Mouse (Mus musculus) lung, adult 18-20 months (tissue): ENCODE measurements around the gene Bcl2l1.

Source experiments
- DNase-seq, 2 experiments: peaks; one replicate each; pipeline ENCODE4 v3.0.0; 2022; ENCODE audit warnings: mixed read lengths in 2 of 2

The Bcl2l1 gene

GRCm38 (mm10) chr2:152734984-152735383 lies 96.5 kb downstream of the Bcl2l1 start:
- peak; percentile 95 to 98 for DNase-seq

DNA sequence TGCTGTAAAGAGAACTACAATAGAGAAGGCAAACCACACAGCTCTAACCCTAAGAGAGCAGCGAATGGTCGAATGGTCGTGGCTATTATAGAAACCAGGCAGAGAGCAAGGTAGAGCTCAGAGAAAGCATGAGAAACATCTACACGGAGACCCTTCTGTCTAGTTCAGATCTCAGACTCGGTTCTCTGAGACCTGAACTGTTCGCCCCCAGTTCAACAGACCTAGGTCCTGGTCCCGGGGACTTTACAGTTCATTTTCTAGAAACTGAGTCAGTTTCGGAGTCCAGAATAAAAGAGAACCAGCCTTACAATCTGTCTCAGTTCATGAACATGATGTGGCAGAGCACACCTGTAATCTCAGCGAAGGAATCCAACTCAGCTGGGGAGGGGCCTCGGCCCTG lies 97.0 kb downstream of the Bcl2l1 start:
- DNase-seq = no peak

DNA sequence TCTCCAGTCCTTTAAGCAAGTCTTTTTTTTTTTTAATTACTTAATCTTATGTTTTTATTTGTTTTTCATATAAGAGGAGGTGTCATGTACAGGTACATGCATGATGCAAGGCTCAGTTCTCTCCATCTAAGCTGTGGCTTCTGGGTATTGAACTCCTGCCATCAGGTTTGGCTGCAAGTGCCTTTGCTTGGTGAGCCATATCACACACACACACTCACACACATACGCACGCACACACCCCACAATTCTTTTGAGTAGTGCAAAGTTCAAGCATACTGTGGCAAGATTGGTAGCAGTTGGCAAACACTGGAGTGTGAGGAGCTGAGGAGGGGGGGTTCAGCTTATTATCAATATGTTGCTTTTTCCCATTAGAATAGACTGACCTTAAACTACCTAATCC lies 98.3 kb downstream of the Bcl2l1 start:
- DNase-seq = no peak
